Mouse (Mus musculus): ENCODE data around the gene Pbx4. TPM values are rescaled to one million over a fixed set of nuclear protein-coding genes. Genes with fewer than 3 reads are reported as not detected.

Pbx4 gene
- polyA plus RNA-seq, 1 experiment from 2014 or later = 41.6 TPM

DNA sequence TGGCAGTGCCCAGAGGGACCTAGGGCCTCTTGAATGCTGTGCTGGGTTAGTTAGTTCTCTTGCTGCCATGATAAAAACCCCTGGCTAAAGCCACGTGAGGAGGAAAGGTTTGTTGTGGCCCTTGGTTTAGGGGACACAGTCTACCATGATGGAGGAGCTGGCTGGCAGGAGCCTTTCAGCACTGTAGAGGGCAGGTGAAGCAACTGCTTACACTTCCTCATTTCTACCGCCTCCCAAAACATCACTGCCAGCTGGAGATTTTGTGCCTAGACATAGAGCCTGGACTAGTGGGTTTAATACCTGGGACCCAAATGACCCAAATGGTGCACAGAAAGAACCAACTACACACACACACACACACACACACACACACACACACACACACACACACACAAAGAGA lies 29.0 kb downstream of the Pbx4 start:
- Histone ChIP-seq H3K9ac (no peak overlapping the region), H3K36me3 (peaks cover 39% of the 10 kb centered on the region), H3K4me1 (no peaks in the 10 kb centered on the region), H3K27me3 (replicated peaks) (no peaks in the 10 kb centered on the region), H3K9me3 (no peaks in the 10 kb centered on the region), H3K4me3 (no peak overlapping the region), H3K4me2 (replicated peaks) (no peak overlapping the region), H3K27ac (no peak overlapping the region)
- no peak for ATAC-seq (ENCODE audit: low FRiP score, low read depth)
- WGBS = 74% methylated on average over 2 of the region's 2 CpGs

DNA sequence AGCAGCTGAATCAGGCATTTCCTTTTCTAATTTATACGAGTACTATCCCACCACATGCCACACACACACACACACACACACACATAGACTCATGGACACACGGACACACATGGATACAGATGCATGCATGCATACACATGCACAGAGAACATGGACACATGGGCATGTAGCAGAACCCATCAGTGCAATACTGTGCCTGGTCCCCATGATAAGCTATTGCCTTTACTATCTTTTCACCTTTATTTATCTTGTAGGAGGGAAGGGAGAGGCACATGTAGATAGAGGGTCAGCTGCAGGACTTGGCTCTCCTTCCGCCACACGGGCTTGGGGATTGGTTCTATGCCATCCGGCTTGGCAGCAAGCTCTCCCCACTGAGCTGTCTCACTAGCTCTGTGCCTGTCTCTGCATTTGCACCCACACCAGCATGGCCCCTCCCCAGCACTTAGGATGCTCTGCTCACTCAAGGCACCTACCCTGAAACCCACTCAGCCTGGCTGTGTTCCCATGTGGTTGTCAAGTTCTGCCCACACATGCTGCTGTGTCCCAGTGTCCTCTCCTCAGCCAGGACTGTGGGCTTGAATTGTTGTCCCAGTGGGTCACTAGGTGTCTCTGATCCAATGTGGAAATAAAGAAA lies 31.2 kb downstream of the Pbx4 start:
- no peak overlapping the region for H3K27ac ChIP-seq
- H3K27me3 ChIP-seq (replicated peaks) = no peaks in the 10 kb centered on the region
- no peak overlapping the region for H3K4me2 ChIP-seq (replicated peaks)
- no peak overlapping the region for H3K9ac ChIP-seq
- H3K4me3 ChIP-seq = no peak overlapping the region
- H3K4me1 ChIP-seq = no peaks in the 10 kb centered on the region
- no peaks in the 10 kb centered on the region for H3K9me3 ChIP-seq
- H3K36me3 ChIP-seq = peaks cover 39% of the 10 kb centered on the region
- WGBS = 87% methylated on average over 5 of the region's 5 CpGs
- no peak for ATAC-seq (ENCODE audit: low FRiP score, low read depth)

DNA sequence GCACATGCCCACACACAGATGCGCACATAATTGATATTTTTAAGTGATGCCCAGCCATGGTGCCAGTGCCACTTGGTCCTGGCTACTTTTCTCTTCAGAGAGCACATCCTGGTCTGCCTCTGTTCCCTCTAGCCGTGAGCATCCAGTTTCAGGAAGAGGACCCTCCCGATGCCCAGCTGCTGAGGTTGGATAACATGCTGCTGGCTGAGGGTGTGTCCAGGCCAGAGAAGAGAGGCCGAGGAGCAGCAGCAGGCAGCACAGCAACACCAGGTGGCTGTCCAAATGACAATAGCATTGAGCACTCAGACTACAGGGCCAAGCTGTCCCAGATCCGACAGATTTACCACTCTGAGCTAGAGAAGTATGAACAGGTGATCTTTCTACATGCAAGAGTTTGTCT lies 31.9 kb downstream of the Pbx4 start:
- no peak overlapping the region for H3K27ac ChIP-seq
- no peak overlapping the region for H3K4me3 ChIP-seq
- H3K9ac ChIP-seq = 0 out of 2 replicates have a peak overlapping the region, but pooled peaks have one; percentile 10
- H3K4me2 ChIP-seq (replicated peaks) = no peak overlapping the region
- no peak for ATAC-seq (ENCODE audit: low FRiP score, low read depth)
- no peaks in the 10 kb centered on the region for H3K9me3 ChIP-seq
- H3K27me3 ChIP-seq (replicated peaks) = no peaks in the 10 kb centered on the region
- H3K36me3 ChIP-seq = peaks cover 36% of the 10 kb centered on the region
- 80% methylated on average over 5 of the region's 5 CpGs for WGBS
- H3K4me1 ChIP-seq = no peaks in the 10 kb centered on the region

DNA sequence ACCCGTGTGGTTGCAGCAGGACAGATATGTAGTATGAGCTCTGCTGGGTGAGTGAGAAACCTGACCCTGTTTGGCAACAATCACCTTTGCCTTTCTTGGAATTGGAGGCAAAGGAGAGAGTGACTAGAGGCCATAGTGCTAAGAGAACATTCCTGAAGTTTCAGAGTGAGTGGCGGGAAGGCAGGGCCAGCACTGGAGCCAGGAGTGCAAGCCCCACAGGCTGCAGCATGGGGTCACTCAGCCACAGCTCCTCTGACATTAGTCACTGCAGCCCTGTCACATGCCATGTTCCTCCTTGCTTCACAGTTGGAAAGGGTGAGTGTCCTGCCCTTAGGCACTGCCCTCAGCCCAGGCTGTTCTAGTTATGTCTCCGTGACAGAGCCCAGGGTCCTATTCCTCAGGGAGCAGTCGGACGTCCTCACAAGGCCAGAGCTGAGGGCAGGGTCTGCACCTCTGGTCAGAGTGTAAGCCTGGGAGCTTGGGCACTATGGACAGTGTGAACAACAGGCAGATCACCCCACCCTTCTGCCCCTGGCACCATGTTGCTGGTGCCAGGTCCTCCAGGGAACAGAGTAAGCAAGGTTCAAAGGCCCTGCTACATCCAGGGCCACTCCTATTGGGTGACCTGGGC lies 35.5 kb downstream of the Pbx4 start:
- no peak for ATAC-seq (ENCODE audit: low FRiP score, low read depth)
- peaks cover 44% of the 10 kb centered on the region for H3K36me3 ChIP-seq
- 85% methylated on average over 5 of the region's 5 CpGs for WGBS

DNA sequence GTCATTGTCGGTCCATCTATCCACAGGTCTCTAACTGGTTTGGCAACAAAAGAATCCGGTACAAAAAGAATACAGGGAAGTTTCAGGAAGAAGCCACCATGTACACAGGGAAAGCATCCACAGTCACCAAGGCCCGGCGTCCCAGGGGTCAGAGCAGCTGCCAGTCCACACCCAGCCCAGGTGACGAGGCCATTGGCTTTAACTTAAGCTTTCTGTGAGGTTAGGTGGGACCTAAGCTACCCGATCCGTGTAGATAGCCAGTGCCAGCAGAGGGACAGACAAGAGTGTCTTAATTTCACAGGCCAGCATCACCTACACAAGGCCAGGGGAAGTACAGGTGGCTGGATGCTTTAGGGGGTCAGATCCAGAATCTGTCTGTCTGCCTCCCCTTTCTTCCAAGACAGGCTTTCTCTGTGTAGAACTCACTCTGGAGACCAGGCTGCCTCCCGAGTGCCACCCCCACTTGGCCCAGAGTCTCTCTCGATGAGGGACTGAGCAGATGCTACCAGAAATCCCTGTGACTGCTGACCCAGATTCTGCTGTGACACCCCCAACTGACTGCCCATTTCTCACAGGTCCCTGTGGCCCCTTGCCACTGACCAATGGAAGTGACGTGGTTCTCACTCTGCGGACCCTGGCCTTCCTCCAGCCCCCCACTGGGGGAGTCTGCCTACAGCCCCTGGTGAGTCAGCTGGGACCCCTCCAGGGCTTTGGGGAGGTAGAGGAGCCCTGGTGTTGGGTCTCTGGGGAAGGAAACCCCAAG lies 37.9 kb downstream of the Pbx4 start:
- Histone ChIP-seq H3K9me3 (no peaks in the 10 kb centered on the region), H3K36me3 (peaks cover 33% of the 10 kb centered on the region), H3K4me1 (no peaks in the 10 kb centered on the region), H3K4me3 (no peak overlapping the region), H3K9ac (no peak overlapping the region), H3K27me3 (replicated peaks) (0 out of 2 replicates have a peak, but pooled peaks cover 3% of the 10 kb centered on the region), H3K27ac (no peak overlapping the region), H3K4me2 (replicated peaks) (no peak overlapping the region)
- WGBS = 90% methylated on average over 11 of the region's 11 CpGs
- ATAC-seq (ENCODE audit: low FRiP score, low read depth) = no peak

More for the DNA sequence above, 35.5 kb downstream of the Pbx4 start:
- Histone ChIP-seq H3K4me2 (replicated peaks) (no peak overlapping the region), H3K9ac (no peak overlapping the region), H3K4me1 (no peaks in the 10 kb centered on the region), H3K4me3 (no peak overlapping the region), H3K27me3 (replicated peaks) (no peaks in the 10 kb centered on the region), H3K9me3 (no peaks in the 10 kb centered on the region), H3K27ac (no peak overlapping the region)

DNA sequence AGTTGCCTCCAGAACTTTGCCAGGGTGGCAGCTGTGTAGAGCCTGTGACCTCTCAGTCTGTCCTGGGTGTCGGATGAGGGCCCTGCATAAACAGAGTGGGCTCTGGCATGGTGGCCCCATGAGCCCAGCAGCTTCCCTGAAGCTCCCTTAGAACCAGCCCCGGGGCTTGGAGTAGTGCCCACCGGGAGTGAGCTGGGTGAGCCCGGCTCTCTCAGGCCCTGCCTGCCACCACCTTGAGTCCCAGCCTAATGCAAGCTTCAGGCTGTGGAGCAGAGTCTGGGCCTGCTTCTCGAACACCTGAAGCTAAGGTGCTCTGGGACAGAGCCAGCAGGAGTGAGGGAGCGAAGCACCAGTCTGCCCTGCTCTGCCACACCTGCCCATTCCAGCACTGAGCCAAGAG lies 38.6 kb downstream of the Pbx4 start:
- H3K9ac ChIP-seq = no peak overlapping the region
- H3K4me3 ChIP-seq = no peak overlapping the region
- no peak for ATAC-seq (ENCODE audit: low FRiP score, low read depth)
- no peaks in the 10 kb centered on the region for H3K4me1 ChIP-seq
- 87% methylated on average over 6 of the region's 6 CpGs for WGBS
- H3K27me3 ChIP-seq (replicated peaks) = 0 out of 2 replicates have a peak, but pooled peaks cover 3% of the 10 kb centered on the region
- no peaks in the 10 kb centered on the region for H3K9me3 ChIP-seq
- H3K4me2 ChIP-seq (replicated peaks) = no peak overlapping the region
- H3K27ac ChIP-seq = no peak overlapping the region
- H3K36me3 ChIP-seq = peaks cover 31% of the 10 kb centered on the region

DNA sequence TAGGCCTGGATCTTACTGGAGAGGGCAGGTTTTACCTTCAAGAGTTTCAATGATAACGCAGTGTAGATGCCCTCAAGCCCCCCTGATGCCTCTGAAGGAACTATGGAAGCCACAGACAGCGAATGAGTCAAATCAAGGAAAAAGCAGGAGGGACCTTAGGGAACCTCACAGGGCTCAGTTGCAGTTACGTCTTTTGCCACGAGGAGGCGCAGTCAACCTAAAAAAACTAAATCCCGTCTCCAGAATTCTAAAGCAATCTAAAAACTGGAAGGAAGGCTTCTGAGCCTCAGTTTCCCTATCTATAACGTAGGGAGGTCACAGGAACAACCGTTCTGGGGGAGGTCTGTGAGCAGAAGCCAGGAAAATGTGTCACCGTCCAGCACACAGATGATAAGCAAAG lies 41.9 kb downstream of the Pbx4 start:
- no peak overlapping the region for H3K9ac ChIP-seq
- ATAC-seq (ENCODE audit: low FRiP score, low read depth) = no peak
- H3K4me2 ChIP-seq (replicated peaks) = no peak overlapping the region
- H3K27me3 ChIP-seq (replicated peaks) = peaks cover 10% of the 10 kb centered on the region
- H3K4me3 ChIP-seq = no peak overlapping the region
- H3K36me3 ChIP-seq = peaks cover 27% of the 10 kb centered on the region
- 14% methylated on average over 9 of the region's 9 CpGs for WGBS
- no peak overlapping the region for H3K27ac ChIP-seq
- H3K9me3 ChIP-seq = no peaks in the 10 kb centered on the region
- H3K4me1 ChIP-seq = no peaks in the 10 kb centered on the region

DNA sequence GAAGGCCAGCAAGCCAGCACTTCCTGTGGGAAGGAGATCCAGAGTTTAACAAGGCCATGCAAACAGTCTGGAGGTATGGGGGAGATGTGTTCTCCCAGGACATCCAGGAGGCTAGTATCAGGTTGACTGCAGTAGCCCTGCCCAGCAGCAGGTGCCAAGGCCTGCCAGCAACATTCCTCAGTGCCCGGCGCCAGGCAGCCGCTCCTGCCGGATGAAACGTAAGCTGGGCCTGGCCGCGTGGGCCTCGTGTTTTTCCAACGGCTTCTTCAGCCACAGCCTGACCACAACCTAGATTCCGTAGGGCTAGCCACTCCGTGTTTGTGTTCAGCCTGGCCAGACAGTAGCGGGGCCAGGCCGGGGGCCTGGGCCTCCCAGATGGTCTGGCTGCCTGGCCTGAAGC lies 42.4 kb downstream of the Pbx4 start:
- Histone ChIP-seq H3K4me1 (no peaks in the 10 kb centered on the region), H3K36me3 (peaks cover 27% of the 10 kb centered on the region), H3K9ac (no peak overlapping the region), H3K4me2 (replicated peaks) (no peak overlapping the region), H3K27me3 (replicated peaks) (peaks cover 15% of the 10 kb centered on the region), H3K27ac (no peak overlapping the region), H3K9me3 (no peaks in the 10 kb centered on the region), H3K4me3 (no peak overlapping the region)
- 88% methylated on average over 13 of the region's 13 CpGs for WGBS
- ATAC-seq (ENCODE audit: low FRiP score, low read depth) = no peak

DNA sequence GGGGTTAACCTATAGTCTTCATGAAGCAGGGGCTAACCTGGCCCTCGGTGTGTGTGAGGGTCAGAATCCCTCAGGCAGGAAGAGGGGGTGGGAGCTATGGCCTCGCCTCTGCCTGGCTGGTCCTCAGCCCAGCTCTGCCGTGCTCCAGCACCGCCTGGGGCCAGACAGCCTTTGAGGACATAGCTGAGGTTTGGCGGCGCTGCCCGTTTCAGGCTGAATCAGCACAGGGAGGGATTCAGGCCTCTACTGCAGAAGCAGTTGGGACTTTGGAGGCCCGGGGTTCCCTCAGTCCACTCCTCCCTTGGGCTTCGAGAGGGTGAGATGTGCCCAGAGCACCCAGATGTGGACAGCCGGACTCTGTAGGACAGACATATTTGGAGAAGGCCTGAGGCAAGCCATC lies 43.8 kb downstream of the Pbx4 start:
- no peak overlapping the region for H3K9ac ChIP-seq
- H3K27ac ChIP-seq = no peak overlapping the region
- 54% methylated on average over 10 of the region's 10 CpGs for WGBS
- no peak overlapping the region for H3K4me3 ChIP-seq
- H3K4me2 ChIP-seq (replicated peaks) = no peak overlapping the region
- H3K36me3 ChIP-seq = peaks cover 15% of the 10 kb centered on the region
- no peak for ATAC-seq (ENCODE audit: low FRiP score, low read depth)
- H3K9me3 ChIP-seq = no peaks in the 10 kb centered on the region
- 0 out of 2 replicates have a peak, but pooled peaks cover under 1% of the 10 kb centered on the region for H3K4me1 ChIP-seq
- H3K27me3 ChIP-seq (replicated peaks) = peaks cover 30% of the 10 kb centered on the region

DNA sequence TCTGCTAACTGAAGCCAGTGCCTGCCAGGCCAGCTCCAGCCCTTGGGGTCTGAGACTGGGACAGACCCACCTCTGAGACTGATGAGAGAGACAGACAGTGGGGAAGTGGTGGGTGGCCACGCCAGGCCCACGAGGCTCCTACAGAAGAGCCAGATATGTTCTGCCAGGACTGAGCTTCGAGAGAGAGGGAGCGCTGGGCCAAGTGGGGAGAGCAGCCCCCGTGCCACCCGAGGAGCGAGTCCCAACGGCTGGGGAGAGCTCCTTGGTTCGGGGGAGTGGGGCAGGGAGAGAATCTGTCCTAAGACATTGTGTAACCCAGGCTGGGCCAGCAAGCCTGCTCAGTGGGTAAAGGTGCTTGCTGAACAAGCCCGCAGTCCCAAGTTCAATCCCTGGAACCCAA lies 44.7 kb downstream of the Pbx4 start:
- Histone ChIP-seq H3K9me3 (no peaks in the 10 kb centered on the region), H3K27me3 (replicated peaks) (peaks cover 38% of the 10 kb centered on the region), H3K4me3 (no peak overlapping the region), H3K4me2 (replicated peaks) (no peak overlapping the region), H3K4me1 (peaks cover 8% of the 10 kb centered on the region; the same call in 1 of the 2 replicates), H3K36me3 (peaks cover 7% of the 10 kb centered on the region), H3K9ac (0 out of 2 replicates have a peak overlapping the region, but pooled peaks have one; percentile 5), H3K27ac (no peak overlapping the region)
- 81% methylated on average over 10 of the region's 10 CpGs for WGBS
- no peak for ATAC-seq (ENCODE audit: low FRiP score, low read depth)

DNA sequence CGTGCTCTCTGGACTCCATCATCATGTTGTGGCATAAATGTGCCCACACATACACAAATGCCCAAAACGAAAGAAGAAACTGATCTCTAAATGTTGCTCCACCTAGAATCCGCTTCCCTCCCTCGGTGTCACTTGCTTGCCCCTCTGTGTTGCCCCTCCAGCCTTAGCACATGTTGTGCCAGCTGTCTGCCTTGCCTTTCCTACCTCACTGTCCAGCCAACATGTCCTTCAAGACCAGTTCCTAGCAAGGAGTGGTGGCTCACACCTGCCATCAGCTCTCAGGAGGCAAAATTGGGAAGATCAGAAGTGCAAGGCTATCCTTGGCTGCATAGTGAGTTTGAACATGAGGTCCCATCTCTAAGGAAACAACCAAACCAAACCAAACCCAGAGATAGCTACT lies 45.1 kb downstream of the Pbx4 start:
- H3K9me3 ChIP-seq = no peaks in the 10 kb centered on the region
- H3K4me1 ChIP-seq = peaks cover 12% of the 10 kb centered on the region
- peaks cover 4% of the 10 kb centered on the region for H3K36me3 ChIP-seq
- H3K4me2 ChIP-seq (replicated peaks) = no peak overlapping the region
- no peak overlapping the region for H3K27ac ChIP-seq
- H3K27me3 ChIP-seq (replicated peaks) = peaks cover 43% of the 10 kb centered on the region
- 84% methylated on average over 4 of the region's 4 CpGs for WGBS
- no peak overlapping the region for H3K4me3 ChIP-seq
- ATAC-seq (ENCODE audit: low FRiP score, low read depth) = no peak
- H3K9ac ChIP-seq = no peak overlapping the region

DNA sequence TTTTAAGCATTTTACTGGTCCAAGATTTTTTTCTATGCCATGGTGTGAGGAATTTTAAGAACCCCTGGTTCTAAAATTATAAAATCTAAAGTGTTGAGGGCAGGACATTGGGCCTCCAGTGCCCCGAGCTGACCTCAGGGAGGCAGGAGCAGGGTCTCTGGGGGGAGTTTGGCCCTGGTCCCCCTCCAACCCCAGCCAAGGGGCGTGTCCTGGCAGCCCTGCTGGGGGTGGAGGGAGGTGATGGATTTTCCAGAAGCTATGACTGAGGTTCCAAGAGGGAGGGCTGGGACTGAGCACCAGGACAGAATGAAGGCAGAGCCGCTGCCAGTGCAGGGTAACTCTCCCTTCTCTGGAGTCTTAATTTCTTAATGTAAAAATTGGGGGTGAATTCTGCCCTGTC lies 45.7 kb downstream of the Pbx4 start:
- Histone ChIP-seq H3K9me3 (no peaks in the 10 kb centered on the region), H3K36me3 (no peaks in the 10 kb centered on the region), H3K27ac (no peak overlapping the region), H3K4me2 (replicated peaks) (no peak overlapping the region), H3K4me1 (peaks cover 16% of the 10 kb centered on the region), H3K9ac (no peak overlapping the region), H3K27me3 (replicated peaks) (peaks cover 49% of the 10 kb centered on the region), H3K4me3 (no peak overlapping the region)
- no peak for ATAC-seq (ENCODE audit: low FRiP score, low read depth)
- 61% methylated on average over 3 of the region's 3 CpGs for WGBS
